In genomic region chr13:104817696-104818095, GRCm38 (mm10) we compare ENCODE assay signal across 8 mouse cellular contexts. TPM values are rescaled to one million over a fixed set of nuclear protein-coding genes. Genes with fewer than 3 reads are reported as not detected.
A peak's percentile ranks its signal among the peaks of the same experiment; 100 is the strongest.
DNase-seq lines count a peak whose midpoint lies in the region; ATAC-seq and TF ChIP-seq lines count a peak whose summit lies in the region.

No protein-coding gene starts in this region.

- 52% methylated on average over 12 of the region's 12 CpGs for WGBS in forebrain, postnatal 0 days
- WGBS in liver, embryonic 12.5 days (ENCODE audit: insufficient replicate concordance) = 27% methylated on average over 12 of the region's 12 CpGs
- 46% methylated on average over 12 of the region's 12 CpGs for WGBS in stomach, embryonic 16.5 days

- ATAC-seq in forebrain, postnatal 0 days = no peak
- peak; percentile 11 for ATAC-seq in liver, embryonic 12.5 days
- no peak for ATAC-seq in stomach, embryonic 16.5 days (ENCODE audit: insufficient read depth, low FRiP score)
- no peak for ATAC-seq in CD4-positive, CD25-positive, alpha-beta regulatory T cell, adult 4 months

- H3K9me3 ChIP-seq in ES-E14 (ENCODE audit: control insufficient read depth, insufficient read depth, low read depth, low read length) = no peaks in the 10 kb centered on the region
- H3K9me3 ChIP-seq in forebrain, postnatal 0 days (ENCODE audit: low read length) = no peaks in the 10 kb centered on the region
- H3K9me3 ChIP-seq in liver, embryonic 12.5 days (replicated peaks) = no peaks in the 10 kb centered on the region
- no peaks in the 10 kb centered on the region for H3K9me3 ChIP-seq in stomach, embryonic 16.5 days (replicated peaks; ENCODE audit: control insufficient read depth, low read length)

- peak overlapping the region; percentile 89 for H3K9ac ChIP-seq in ES-E14 (ENCODE audit: insufficient read depth, low read depth, low read length, poor library complexity, severe bottlenecking)
- H3K9ac ChIP-seq in forebrain, postnatal 0 days = peak overlapping the region; percentile 95
- peak overlapping the region; percentile 79 for H3K9ac ChIP-seq in liver, embryonic 12.5 days
- peak overlapping the region; percentile 90 for H3K9ac ChIP-seq in stomach, embryonic 16.5 days (ENCODE audit: low read length)

- TF ChIP-seq CTCF in forebrain, postnatal 0 days (IDR thresholded peaks at IDR 0.05; ENCODE audit: low read depth) = no peak

- peak overlapping the region; percentile 76 to 92 for H3K4me3 ChIP-seq in ES-E14 (ENCODE audit: insufficient read depth in 1 of 2, low read depth in 1 of 2, low read length in 2 of 2, poor library complexity in 1 of 2, severe bottlenecking in 1 of 2)
- peak overlapping the region; percentile 93 for H3K4me3 ChIP-seq in forebrain, postnatal 0 days (ENCODE audit: low read depth, low read length)
- peak overlapping the region; percentile 78 for H3K4me3 ChIP-seq in liver, embryonic 12.5 days
- peak overlapping the region; percentile 67 for H3K4me3 ChIP-seq in stomach, embryonic 16.5 days (replicated peaks; ENCODE audit: low read length)

- H3K4me2 ChIP-seq in forebrain, postnatal 0 days (ENCODE audit: low read depth) = peak overlapping the region; percentile 63
- H3K4me2 ChIP-seq in liver, embryonic 12.5 days = peak overlapping the region; percentile 77
- peak overlapping the region; percentile 70 for H3K4me2 ChIP-seq in stomach, embryonic 16.5 days (ENCODE audit: low read depth, low read length)

- H3K36me3 ChIP-seq in ES-E14 (ENCODE audit: control insufficient read depth, insufficient read depth, low read length, poor library complexity, severe bottlenecking) = no peaks in the 10 kb centered on the region
- H3K36me3 ChIP-seq in forebrain, postnatal 0 days (ENCODE audit: insufficient read depth) = no peaks in the 10 kb centered on the region
- peaks cover 18% of the 10 kb centered on the region; the same call in 1 of the 2 replicates for H3K36me3 ChIP-seq in liver, embryonic 12.5 days
- H3K36me3 ChIP-seq in stomach, embryonic 16.5 days (ENCODE audit: control insufficient read depth, insufficient read depth, low read length) = no peaks in the 10 kb centered on the region

- H3K4me1 ChIP-seq in ES-E14 (ENCODE audit: control insufficient read depth in 2 of 2, insufficient read depth in 2 of 2, low read length in 2 of 2, poor library complexity in 1 of 2) = peaks cover 2 to 5% of the 10 kb centered on the region in 2 experiments; a peak in 2 of 4 replicates
- peaks cover 16% of the 10 kb centered on the region for H3K4me1 ChIP-seq in forebrain, postnatal 0 days (ENCODE audit: insufficient read depth)
- peaks cover 48% of the 10 kb centered on the region for H3K4me1 ChIP-seq in liver, embryonic 12.5 days
- peaks cover 9% of the 10 kb centered on the region for H3K4me1 ChIP-seq in stomach, embryonic 16.5 days (ENCODE audit: control insufficient read depth, insufficient read depth, low read length)

- H3K27me3 ChIP-seq in forebrain, postnatal 0 days (ENCODE audit: insufficient read depth, low read length) = no peaks in the 10 kb centered on the region
- H3K27me3 ChIP-seq in liver, embryonic 12.5 days (replicated peaks) = no peaks in the 10 kb centered on the region
- H3K27me3 ChIP-seq in stomach, embryonic 16.5 days (ENCODE audit: control insufficient read depth, insufficient read depth, low read length) = no peaks in the 10 kb centered on the region

- in situ Hi-C loops in ES-E14 (cut with MboI; ENCODE audit: low sequenced_read_pairs in 2 of 2, unreplicated experiment in 2 of 2) = loop anchor here in 1 of 2 experiments (10.0 kb wide), 1 partner anchor 117 kb away; no protein-coding TSS in a partner anchor

- peak; percentile 3 to 29 for DNase-seq in heart, adult 18-20 months
- DNase-seq in heart, adult 8-10 months (ENCODE audit: low spot score) = no peak
- DNase-seq in ES-E14 (ENCODE audit: low read depth, low spot score) = no peak
- DNase-seq in forebrain, postnatal 0 days = no peak
- no peak for DNase-seq in adrenal gland, postnatal 25 days

- no peak overlapping the region for H3K27ac ChIP-seq in ES-E14 (ENCODE audit: insufficient read depth, low read depth, low read length, poor library complexity, severe bottlenecking)
- no peak overlapping the region for H3K27ac ChIP-seq in forebrain, postnatal 0 days (ENCODE audit: low read depth, low read length)
- H3K27ac ChIP-seq in liver, embryonic 12.5 days = peak overlapping the region; percentile 65
- H3K27ac ChIP-seq in stomach, embryonic 16.5 days (ENCODE audit: low read length) = no peak overlapping the region

TF ChIP-seq in ES-E14, 5 proteins besides CTCF, POLR2A, EP300 and RAD21:
- no peak for TF ChIP-seq MAFK (IDR thresholded peaks at IDR 0.05; ENCODE audit: insufficient read depth, low read depth, low read length)
- no peak for TF ChIP-seq HCFC1 (IDR thresholded peaks at IDR 0.05; ENCODE audit: borderline replicate concordance, insufficient read depth, low read length)
- no peak for TF ChIP-seq ZC3H11A (IDR thresholded peaks at IDR 0.05; ENCODE audit: borderline replicate concordance, low read depth, low read length)
TF ChIP-seq in ES-E14: peak in this region for 0.

RNA-seq across cellular contexts. Expression of gene Cwc27, which starts 0.8 kb away (rescaled TPM):
- total RNA-seq in heart, adult 18-20 months (2021) = 10 to 100 TPM; 12.9 to 17.3 TPM
- 10 to 100 TPM; 11.6 to 15.3 (median 14.0) TPM for total RNA-seq in heart, adult 8-10 months (2022)
- total RNA-seq in ES-E14 (2012; rRNA removed) = 21.8 and 29.5 TPM in 2 replicates
- total RNA-seq in forebrain, postnatal 0 days (2014; rRNA removed) = 14.8 and 18.9 TPM in 2 replicates
- 21.8 and 26.7 TPM in 2 replicates for polyA plus RNA-seq in forebrain, postnatal 0 days (2015; fragmentation: Nextera tagmentation; extraction: Ambion mirVana)
- 14.8 and 18.2 TPM in 2 replicates for polyA plus RNA-seq in liver, embryonic 12.5 days (2016; fragmentation: Nextera tagmentation; extraction: Ambion mirVana)
- polyA plus RNA-seq in stomach, embryonic 16.5 days (2015; fragmentation: Nextera tagmentation; extraction: Ambion mirVana) = 23.2 and 24.0 TPM in 2 replicates
- total RNA-seq in adrenal gland, postnatal 25 days (2021) = 15.9 and 19.6 TPM in 2 replicates
- 10 to 100 TPM; 37.9 to 48.4 TPM for polyA plus RNA-seq in CD4-positive, CD25-positive, alpha-beta regulatory T cell, adult 4 months (2017; shearing (Covaris generic))

RNA-seq across cellular contexts. Expression of gene Srek1ip1, which starts 25.4 kb away (rescaled TPM):
- 10 to 100 TPM; 19.9 to 24.1 TPM for total RNA-seq in heart, adult 18-20 months (2021)
- total RNA-seq in heart, adult 8-10 months (2022) = 10 to 100 TPM; 18.3 to 21.4 (median 20.7) TPM
- 3.5 and 5.9 TPM in 2 replicates for total RNA-seq in ES-E14 (2012; rRNA removed)
- 13.4 and 15.9 TPM in 2 replicates for total RNA-seq in forebrain, postnatal 0 days (2014; rRNA removed)
- 9.7 and 12.9 TPM in 2 replicates for polyA plus RNA-seq in forebrain, postnatal 0 days (2015; fragmentation: Nextera tagmentation; extraction: Ambion mirVana)
- 10.7 and 10.9 TPM in 2 replicates for polyA plus RNA-seq in liver, embryonic 12.5 days (2016; fragmentation: Nextera tagmentation; extraction: Ambion mirVana)
- polyA plus RNA-seq in stomach, embryonic 16.5 days (2015; fragmentation: Nextera tagmentation; extraction: Ambion mirVana) = 19.7 and 19.8 TPM in 2 replicates
- 20.8 and 22.8 TPM in 2 replicates for total RNA-seq in adrenal gland, postnatal 25 days (2021)
- polyA plus RNA-seq in CD4-positive, CD25-positive, alpha-beta regulatory T cell, adult 4 months (2017; shearing (Covaris generic)) = 10 to 100 TPM; 10.7 to 19.2 TPM

RNA-seq across cellular contexts. Expression of gene Shisal2b, which starts 46.0 kb away (rescaled TPM):
- not detected for total RNA-seq in heart, adult 18-20 months (2021)
- not detected for total RNA-seq in heart, adult 8-10 months (2022)
- total RNA-seq in ES-E14 (2012; rRNA removed) = 0.58 and 1.7 TPM in 2 replicates
- 1.8 and 3.0 TPM in 2 replicates for total RNA-seq in forebrain, postnatal 0 days (2014; rRNA removed)
- 1.7 and 2.4 TPM in 2 replicates for polyA plus RNA-seq in forebrain, postnatal 0 days (2015; fragmentation: Nextera tagmentation; extraction: Ambion mirVana)
- polyA plus RNA-seq in liver, embryonic 12.5 days (2016; fragmentation: Nextera tagmentation; extraction: Ambion mirVana) = not detected in 2 replicates
- 0.17 and 0.43 TPM in 2 replicates for polyA plus RNA-seq in stomach, embryonic 16.5 days (2015; fragmentation: Nextera tagmentation; extraction: Ambion mirVana)
- total RNA-seq in adrenal gland, postnatal 25 days (2021) = not detected in 2 replicates
- under 1 TPM in 1 of 2 experiments, not detected in 1; 0.54 TPM for polyA plus RNA-seq in CD4-positive, CD25-positive, alpha-beta regulatory T cell, adult 4 months (2017; shearing (Covaris generic))

Comparison
In these comparisons a context has a peak if more than half of its experiments do, and no peak if none do; other contexts are left out.
1. DNase-seq: peak in heart, adult 18-20 months (2 of 2); none in heart, adult 8-10 months (single experiment), ES-E14 (single experiment), forebrain, postnatal 0 days (single experiment) and adrenal gland, postnatal 25 days (single experiment).
2. Peak in every context shown above with its lines, with median percentiles within 50 percentile points of each other: H3K4me3 ChIP-seq, H3K9ac ChIP-seq and H3K4me2 ChIP-seq.